Mouse (Mus musculus) Muller cell, postnatal 12 days (primary cell): Measurements from ENCODE around the gene Trpv4.

Experiments used
- DNase-seq: peaks from one replicate; pipeline ENCODE4 v3.0.0-alpha.2; 2015; ENCODE audit errors: inconsistent ontology term

The Trpv4 gene

GRCm38 (mm10) chr5:114620305-114620704 lies 37.9 kb downstream of the Trpv4 start:
- no peak for DNase-seq

GRCm38 (mm10) chr5:114618851-114619250 lies 39.4 kb downstream of the Trpv4 start:
- peak; percentile 62 for DNase-seq

GRCm38 (mm10) chr5:114617809-114618208 lies 40.4 kb downstream of the Trpv4 start:
- DNase-seq: no peak

- no peak for DNase-seq
Observed at GRCm38 (mm10) chr5:114616336-114617061, 41.7 kb downstream of the Trpv4 start.

DNA sequence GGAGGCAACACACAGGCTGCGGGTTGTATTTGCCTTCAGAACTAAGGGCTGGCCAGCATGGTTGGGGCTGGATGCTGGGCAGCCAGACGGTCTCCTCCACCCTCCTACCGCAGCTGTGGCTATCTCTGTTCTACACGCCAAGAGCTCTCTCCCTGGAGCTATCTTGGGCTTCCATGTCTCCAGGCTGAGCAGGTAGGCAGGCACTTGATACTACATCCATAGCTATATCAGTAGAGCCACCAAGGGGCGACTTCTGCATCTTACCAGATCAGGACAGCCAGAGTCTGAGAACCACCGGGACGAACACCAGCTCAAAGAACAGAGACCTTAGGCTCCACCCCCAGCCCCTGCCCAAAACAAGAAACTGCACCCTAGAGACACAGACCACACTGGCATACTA lies 43.4 kb downstream of the Trpv4 start:
- DNase-seq: no peak

DNA sequence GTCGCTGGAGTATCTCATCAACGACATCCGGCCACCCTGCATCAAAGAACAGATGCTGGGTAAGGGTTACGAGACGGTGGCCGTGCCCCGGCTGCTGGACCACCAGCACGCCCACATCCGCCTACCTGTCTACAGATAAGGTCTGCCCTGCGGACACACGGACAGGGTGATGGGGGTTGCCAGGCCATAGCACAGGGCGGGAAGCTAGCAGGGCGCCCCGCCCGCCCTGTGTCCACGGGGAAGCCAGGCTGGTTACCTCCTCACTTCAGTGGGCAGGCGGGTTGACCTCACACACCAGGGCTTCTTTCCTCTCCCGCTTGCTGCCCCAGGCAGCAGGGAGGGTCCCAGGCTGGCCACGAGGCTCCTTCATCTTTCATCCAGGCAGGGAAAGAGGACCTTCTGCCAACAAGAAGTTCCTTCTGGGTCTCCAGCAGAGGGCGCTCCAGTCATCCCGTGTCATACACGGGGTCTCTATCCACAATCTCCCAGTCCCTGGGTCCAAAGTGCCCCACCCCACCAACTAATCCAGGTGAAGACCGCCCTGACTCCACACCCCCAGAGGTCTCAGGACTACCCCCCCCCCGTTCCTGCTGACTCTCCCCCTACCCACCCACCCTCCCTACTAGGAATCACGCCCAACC lies 46.1 kb downstream of the Trpv4 start:
- no peak for DNase-seq

GRCm38 (mm10) chr5:114611256-114611655 lies 47.0 kb downstream of the Trpv4 start:
- DNase-seq: no peak

- peak; percentile 68 for DNase-seq
Observed at GRCm38 (mm10) chr5:114608516-114608915, 49.7 kb downstream of the Trpv4 start.

- DNase-seq: peak; percentile 84
Observed at GRCm38 (mm10) chr5:114607651-114608050, 50.6 kb downstream of the Trpv4 start.

- no peak for DNase-seq
Observed at GRCm38 (mm10) chr5:114605981-114606380, 52.2 kb downstream of the Trpv4 start.

DNA sequence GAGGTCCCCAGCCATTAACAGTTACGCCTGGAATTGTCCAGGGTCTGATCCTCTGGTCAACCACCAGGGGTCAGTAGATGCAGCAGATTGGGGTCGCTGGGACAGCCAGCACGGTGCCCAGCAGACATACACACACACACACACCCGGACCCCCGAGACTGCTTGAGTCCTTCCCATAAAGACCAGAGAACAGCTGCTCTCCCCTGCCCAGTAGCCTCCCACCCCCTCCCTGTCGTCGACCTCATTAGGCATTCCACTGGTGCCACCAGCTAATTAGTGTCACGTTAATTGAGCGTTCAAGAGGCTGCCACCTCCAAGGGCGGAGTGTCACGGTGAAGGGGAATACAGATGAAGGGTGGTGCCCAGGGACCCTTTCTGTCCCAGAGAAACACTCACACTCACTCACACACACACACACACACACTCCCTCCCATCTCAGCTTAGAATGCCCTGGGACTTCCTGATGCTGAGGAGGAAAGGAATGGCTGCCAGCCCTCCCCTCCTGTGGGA lies 53.4 kb downstream of the Trpv4 start:
- DNase-seq: peak; percentile 68

GRCm38 (mm10) chr5:114603975-114604374 lies 54.2 kb downstream of the Trpv4 start:
- no peak for DNase-seq

- no peak for DNase-seq
Observed at GRCm38 (mm10) chr5:114602012-114602411, 56.2 kb downstream of the Trpv4 start.

GRCm38 (mm10) chr5:114597652-114598051 lies 60.6 kb downstream of the Trpv4 start:
- peak; percentile 65 for DNase-seq

- DNase-seq: no peak
Observed at GRCm38 (mm10) chr5:114597222-114597621, 61.0 kb downstream of the Trpv4 start.

DNA sequence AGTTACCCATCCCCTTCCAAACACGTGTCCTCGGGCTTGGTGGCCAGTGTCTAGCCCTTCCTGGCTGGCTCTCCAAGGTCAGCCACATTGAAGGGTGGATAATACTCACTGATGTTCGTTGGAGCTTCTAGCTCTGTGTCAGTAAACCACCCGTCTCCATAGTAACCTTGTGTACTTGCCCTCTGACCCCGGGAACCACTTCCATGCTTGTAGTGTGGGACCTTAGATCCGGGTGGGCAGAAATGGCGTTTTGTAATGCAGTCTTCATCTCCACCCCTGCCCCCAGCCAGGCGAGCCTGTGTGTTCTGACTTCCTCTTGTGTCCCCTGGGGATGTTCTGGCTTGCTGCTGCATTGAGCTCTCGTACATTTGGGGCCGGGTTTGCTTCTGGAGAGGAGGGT lies 61.6 kb downstream of the Trpv4 start:
- DNase-seq: no peak

GRCm38 (mm10) chr5:114594741-114595241 lies 63.4 kb downstream of the Trpv4 start:
- no peak for DNase-seq

DNA sequence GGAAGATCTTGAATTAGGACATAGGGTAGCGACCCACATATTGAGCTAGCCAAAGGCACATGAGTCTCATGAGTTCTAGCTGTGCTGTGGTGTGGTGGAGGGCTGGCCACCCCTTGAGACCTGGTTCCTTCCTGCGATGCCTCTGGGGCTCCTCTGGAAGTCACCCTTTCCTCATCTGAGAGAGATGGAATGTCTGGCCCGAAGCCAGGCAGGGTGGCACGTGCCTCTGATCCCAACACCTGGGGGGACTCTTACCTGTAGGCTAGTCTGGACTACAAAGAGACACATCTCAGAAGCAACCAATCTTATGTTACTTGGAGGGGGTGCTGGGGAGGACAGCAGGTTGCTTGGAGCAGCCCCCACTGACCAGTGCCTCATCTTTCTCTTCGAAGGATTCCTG lies 64.3 kb downstream of the Trpv4 start:
- no peak for DNase-seq

DNA sequence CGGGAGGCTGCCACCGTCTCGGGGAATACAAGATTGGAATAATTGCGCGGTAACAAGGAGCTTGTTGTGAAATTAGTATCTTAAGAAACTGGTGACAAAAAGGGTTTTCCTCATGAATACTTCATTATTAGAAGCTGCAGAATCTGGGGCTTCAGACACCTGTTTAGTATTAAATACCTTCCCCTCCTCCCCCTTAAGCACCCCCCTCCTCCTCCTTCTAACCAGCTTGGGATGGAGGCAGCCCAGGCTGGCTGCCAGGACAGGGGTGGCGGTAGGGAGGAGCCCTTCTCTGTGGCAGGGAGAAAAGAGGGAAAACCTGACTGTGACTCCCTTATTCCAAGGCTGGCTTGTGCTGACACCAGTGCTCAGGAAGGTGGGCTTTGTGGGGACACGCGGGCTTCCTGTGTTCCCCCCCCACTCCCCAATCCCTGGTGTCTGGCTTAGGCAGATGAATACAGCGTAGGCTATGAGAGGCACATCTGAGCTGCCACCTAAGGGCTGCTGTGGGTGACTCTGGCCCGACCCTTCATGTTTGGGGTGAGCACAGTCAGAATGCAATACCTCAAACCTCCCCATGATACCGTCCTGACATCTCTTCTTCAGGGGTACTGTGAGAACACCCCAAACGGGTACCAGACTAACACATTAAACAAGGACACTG lies 64.9 kb downstream of the Trpv4 start:
- DNase-seq: no peak

DNA sequence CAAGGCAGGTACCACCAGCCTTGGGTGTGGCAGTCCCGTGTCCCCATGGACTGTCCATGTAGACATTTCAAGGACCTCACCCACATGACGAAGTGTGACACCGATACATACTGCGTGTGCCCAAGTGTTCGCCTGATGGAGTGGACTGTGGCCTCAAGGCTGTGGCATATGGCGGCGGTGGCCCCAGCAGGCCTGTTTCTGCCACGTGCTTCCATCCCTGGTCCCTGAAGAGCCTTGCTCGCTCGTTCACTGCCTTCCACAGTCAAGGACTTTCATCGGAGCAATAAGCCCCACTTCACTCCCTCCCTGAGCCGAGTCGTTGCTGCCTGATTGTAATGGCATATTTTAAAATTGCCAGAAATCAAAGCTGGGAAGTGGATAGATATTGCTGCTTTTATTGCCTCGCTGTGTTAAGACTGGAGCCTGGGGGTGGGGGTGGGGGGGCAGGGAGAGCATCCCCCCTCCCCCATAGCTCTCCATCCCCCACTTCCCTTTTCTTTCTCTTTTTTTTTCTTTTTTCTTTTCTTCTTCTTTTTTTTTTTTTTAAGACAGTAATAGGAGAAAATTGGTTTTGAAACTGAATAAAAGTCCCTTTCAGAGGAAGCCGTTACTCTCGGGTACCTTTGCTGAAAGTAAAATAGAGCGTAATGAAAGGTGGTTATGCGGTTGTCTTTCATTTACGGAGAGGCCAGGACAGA lies 65.6 kb downstream of the Trpv4 start:
- DNase-seq: no peak

GRCm38 (mm10) chr5:114591151-114591561 lies 67.1 kb downstream of the Trpv4 start:
- DNase-seq: no peak
